Mouse (Mus musculus): ENCODE measurements around the gene Olfr763. TPM values are rescaled to one million over a fixed set of nuclear protein-coding genes. Genes with fewer than 3 reads are reported as not detected.
"Not testable (repeated sequence)": the region's sequence is repeated elsewhere in the genome, so short reads cannot be mapped to it uniquely, and the experiment has no call there.

The Olfr763 gene
- polyA plus RNA-seq, 1 experiment = not detected

GRCm38 (mm10) chr10:128990994-128991393 lies 19.6 kb upstream of the Olfr763 start:
- no peak overlapping the region for H3K4me3 ChIP-seq (ENCODE audit: insufficient read depth, low read length)
- H3K4me1 ChIP-seq (ENCODE audit: control insufficient read depth, insufficient read depth, low read length) = no peaks in the 10 kb centered on the region
- TF ChIP-seq POLR2A (IDR thresholded peaks at IDR 0.05; ENCODE audit: extremely low read depth, insufficient read depth, low read length) (no peak), CTCF (IDR thresholded peaks at IDR 0.05; ENCODE audit: extremely low read depth, insufficient read depth, low read length) (no peak)
- no peak overlapping the region for H3K27ac ChIP-seq (ENCODE audit: insufficient read depth, low read length)

GRCm38 (mm10) chr10:128995796-128996195 lies 14.8 kb upstream of the Olfr763 start:
- Histone ChIP-seq H3K27ac (ENCODE audit: insufficient read depth, low read length) (no peak overlapping the region), H3K4me3 (ENCODE audit: insufficient read depth, low read length) (no peak overlapping the region), H3K4me1 (ENCODE audit: control insufficient read depth, insufficient read depth, low read length) (no peaks in the 10 kb centered on the region)
- TF ChIP-seq POLR2A (IDR thresholded peaks at IDR 0.05; ENCODE audit: extremely low read depth, insufficient read depth, low read length) = no peak
- no peak for TF ChIP-seq CTCF (IDR thresholded peaks at IDR 0.05; ENCODE audit: extremely low read depth, insufficient read depth, low read length)

GRCm38 (mm10) chr10:128996523-128997040 lies 14.0 kb upstream of the Olfr763 start:
- no peaks in the 10 kb centered on the region for H3K4me1 ChIP-seq (ENCODE audit: control insufficient read depth, insufficient read depth, low read length)
- no peak overlapping the region for H3K27ac ChIP-seq (ENCODE audit: insufficient read depth, low read length)
- no peak overlapping the region for H3K4me3 ChIP-seq (ENCODE audit: insufficient read depth, low read length)
- no peak for TF ChIP-seq CTCF (IDR thresholded peaks at IDR 0.05; ENCODE audit: extremely low read depth, insufficient read depth, low read length)

GRCm38 (mm10) chr10:129004032-129004920 lies 6.3 kb upstream of the Olfr763 start:
- Histone ChIP-seq H3K27ac (ENCODE audit: insufficient read depth, low read length) (no peak overlapping the region), H3K4me1 (ENCODE audit: control insufficient read depth, insufficient read depth, low read length) (no peaks in the 10 kb centered on the region), H3K4me3 (ENCODE audit: insufficient read depth, low read length) (no peak overlapping the region)
- TF ChIP-seq CTCF (IDR thresholded peaks at IDR 0.05; ENCODE audit: extremely low read depth, insufficient read depth, low read length) = no peak
- TF ChIP-seq POLR2A (IDR thresholded peaks at IDR 0.05; ENCODE audit: extremely low read depth, insufficient read depth, low read length) = no peak

- H3K27ac ChIP-seq (ENCODE audit: insufficient read depth, low read length); H3K4me3 ChIP-seq (ENCODE audit: insufficient read depth, low read length); H3K4me1 ChIP-seq (ENCODE audit: control insufficient read depth, insufficient read depth, low read length): not testable (repeated sequence)
Observed at GRCm38 (mm10) chr10:129011511-129011910, 920 bp downstream of the Olfr763 start.

- no peak overlapping the region for H3K4me3 ChIP-seq (ENCODE audit: insufficient read depth, low read length)
- H3K4me1 ChIP-seq (ENCODE audit: control insufficient read depth, insufficient read depth, low read length) = no peaks in the 10 kb centered on the region
- H3K27ac ChIP-seq (ENCODE audit: insufficient read depth, low read length) = no peak overlapping the region
- no peak for TF ChIP-seq POLR2A (IDR thresholded peaks at IDR 0.05; ENCODE audit: extremely low read depth, insufficient read depth, low read length)
Observed at GRCm38 (mm10) chr10:129014477-129014876, 3.9 kb downstream of the Olfr763 start.

GRCm38 (mm10) chr10:129023319-129023718 lies 12.7 kb downstream of the Olfr763 start:
- no peak overlapping the region for H3K4me3 ChIP-seq (ENCODE audit: insufficient read depth, low read length)
- H3K4me1 ChIP-seq (ENCODE audit: control insufficient read depth, insufficient read depth, low read length) = no peaks in the 10 kb centered on the region
- no peak overlapping the region for H3K27ac ChIP-seq (ENCODE audit: insufficient read depth, low read length)
- no peak for TF ChIP-seq CTCF (IDR thresholded peaks at IDR 0.05; ENCODE audit: extremely low read depth, insufficient read depth, low read length)
- no peak for TF ChIP-seq POLR2A (IDR thresholded peaks at IDR 0.05; ENCODE audit: extremely low read depth, insufficient read depth, low read length)

- H3K27ac ChIP-seq (ENCODE audit: insufficient read depth, low read length) = no peak overlapping the region
- H3K4me3 ChIP-seq (ENCODE audit: insufficient read depth, low read length) = no peak overlapping the region
- H3K4me1 ChIP-seq (ENCODE audit: control insufficient read depth, insufficient read depth, low read length) = no peaks in the 10 kb centered on the region
- TF ChIP-seq POLR2A (IDR thresholded peaks at IDR 0.05; ENCODE audit: extremely low read depth, insufficient read depth, low read length) = no peak
- peak; percentile 64 for TF ChIP-seq CTCF (IDR thresholded peaks at IDR 0.05; ENCODE audit: extremely low read depth, insufficient read depth, low read length)
Observed at GRCm38 (mm10) chr10:129026018-129026662, 15.5 kb downstream of the Olfr763 start.

GRCm38 (mm10) chr10:129028343-129028742 lies 17.8 kb downstream of the Olfr763 start:
- Histone ChIP-seq H3K27ac (ENCODE audit: insufficient read depth, low read length) (no peak overlapping the region), H3K4me1 (ENCODE audit: control insufficient read depth, insufficient read depth, low read length) (no peaks in the 10 kb centered on the region), H3K4me3 (ENCODE audit: insufficient read depth, low read length) (no peak overlapping the region)
- TF ChIP-seq CTCF (IDR thresholded peaks at IDR 0.05; ENCODE audit: extremely low read depth, insufficient read depth, low read length) = no peak
- TF ChIP-seq POLR2A (IDR thresholded peaks at IDR 0.05; ENCODE audit: extremely low read depth, insufficient read depth, low read length) = no peak

- Histone ChIP-seq H3K27ac (ENCODE audit: insufficient read depth, low read length) (no peak within 1 kb of the TSS), H3K4me3 (ENCODE audit: insufficient read depth, low read length) (no peak within 1 kb of the TSS), H3K4me1 (ENCODE audit: control insufficient read depth, insufficient read depth, low read length) (no peaks in the 10 kb centered on the region)
- no peak for TF ChIP-seq POLR2A (IDR thresholded peaks at IDR 0.05; ENCODE audit: extremely low read depth, insufficient read depth, low read length)
Observed at GRCm38 (mm10) chr10:129039796-129040195, 29.2 kb downstream of the Olfr763 start, which contains the start of gene Olfr764-ps1. Gene Olfr764-ps1, minus strand, starts transcription at chr10:129039896.

GRCm38 (mm10) chr10:129049898-129050297 lies 39.3 kb downstream of the Olfr763 start, which contains the start of gene Olfr765:
Gene Olfr765, minus strand, starts transcription at chr10:129049998.
- H3K4me1 ChIP-seq (ENCODE audit: control insufficient read depth, insufficient read depth, low read length); H3K27ac ChIP-seq (ENCODE audit: insufficient read depth, low read length); H3K4me3 ChIP-seq (ENCODE audit: insufficient read depth, low read length): not testable (repeated sequence)
